Mouse (Mus musculus) heart, postnatal 14 days (tissue): ENCODE results near the gene Kif1a. TPM values are rescaled to one million over a fixed set of nuclear protein-coding genes. Genes with fewer than 3 reads are reported as not detected.

Experiments used
- DNase-seq, 2 experiments: peaks; one replicate each; pipeline ENCODE4 v3.0.0; 2021 to 2022
- intact Hi-C: fragments of 180-260 bp; cut with DNase I; formaldehyde crosslinking; loops from one replicate; pipeline ENCODE4 v1.15.1; 2025
- total RNA-seq, 2 experiments: library from RNA; stranded (reverse); gene quantifications; 2 replicates each; pipeline ENCODE4 v1.2.3; 2021

Gene Kif1a
- total RNA-seq, 2 experiments from 2014 or later: 1.7 to 2.6 TPM

- intact Hi-C loops: no loop called here
- no peak for DNase-seq
Observed at GRCm38 (mm10) chr1:93033989-93034388, 67.8 kb downstream of the Kif1a start.

- intact Hi-C loops: no loop called here
- DNase-seq: no peak
Observed at GRCm38 (mm10) chr1:93031199-93031598, 70.6 kb downstream of the Kif1a start.

GRCm38 (mm10) chr1:93030060-93030459 lies 71.7 kb downstream of the Kif1a start:
- intact Hi-C loops: no loop called here
- DNase-seq: no peak

GRCm38 (mm10) chr1:93029387-93029786 lies 72.4 kb downstream of the Kif1a start:
- no peak for DNase-seq
- intact Hi-C loops: no loop called here

- DNase-seq: no peak
- intact Hi-C loops: no loop called here
Observed at GRCm38 (mm10) chr1:93026600-93026999, 75.2 kb downstream of the Kif1a start.

- no peak for DNase-seq
- intact Hi-C loops: no loop called here
Observed at GRCm38 (mm10) chr1:93020602-93021001, 81.1 kb downstream of the Kif1a start.

- DNase-seq: no peak
- intact Hi-C loops: no loop called here
Observed at GRCm38 (mm10) chr1:93018716-93019115, 83.0 kb downstream of the Kif1a start.

GRCm38 (mm10) chr1:93015136-93015535 lies 86.6 kb downstream of the Kif1a start:
- no peak for DNase-seq
- intact Hi-C loops: no loop called here

- intact Hi-C loops: loop anchor here (5.0 kb wide), 1 partner anchor 68 kb away; no protein-coding TSS in a partner anchor
- DNase-seq: peak; percentile 81 to 87
Observed at GRCm38 (mm10) chr1:93014460-93014859, 87.3 kb downstream of the Kif1a start.

GRCm38 (mm10) chr1:93013367-93013766 lies 88.4 kb downstream of the Kif1a start:
- intact Hi-C loops: loop anchor here (5.0 kb wide), 1 partner anchor 69 kb away; no protein-coding TSS in a partner anchor
- DNase-seq: no peak

GRCm38 (mm10) chr1:93012103-93012585 lies 89.6 kb downstream of the Kif1a start:
- intact Hi-C loops: loop anchor here (5.0 kb wide), 1 partner anchor 70 kb away; no protein-coding TSS in a partner anchor
- DNase-seq: peak in 1 of 2 experiments; percentile 15

- intact Hi-C loops: loop anchor here (1.0 to 5.0 kb wide), 2 partner anchors 53 to 72 kb away; no protein-coding TSS in a partner anchor
- peak; percentile 18 to 41 for DNase-seq
Observed at GRCm38 (mm10) chr1:93010731-93011130, 91.0 kb downstream of the Kif1a start.

GRCm38 (mm10) chr1:93009196-93009595 lies 92.6 kb downstream of the Kif1a start:
- intact Hi-C loops: no loop called here
- peak; percentile 29 to 38 for DNase-seq

GRCm38 (mm10) chr1:93006061-93006460 lies 95.7 kb downstream of the Kif1a start, which contains the start of gene Aqp12:
Gene Aqp12 (plus strand): TSS chr1:93006334.
- intact Hi-C loops: no loop called here
- no peak for DNase-seq

- intact Hi-C loops: no loop called here
- no peak for DNase-seq
Observed at GRCm38 (mm10) chr1:92992880-92993279, 108.9 kb downstream of the Kif1a start.

GRCm38 (mm10) chr1:92992214-92992855 lies 109.4 kb downstream of the Kif1a start:
- DNase-seq: no peak
- intact Hi-C loops: no loop called here

GRCm38 (mm10) chr1:92989891-92990290 lies 111.9 kb downstream of the Kif1a start:
- DNase-seq: no peak
- intact Hi-C loops: no loop called here

GRCm38 (mm10) chr1:92988894-92989293 lies 112.9 kb downstream of the Kif1a start:
- intact Hi-C loops: no loop called here
- no peak for DNase-seq

- intact Hi-C loops: no loop called here
- DNase-seq: no peak
Observed at GRCm38 (mm10) chr1:92984999-92985398, 116.8 kb downstream of the Kif1a start.

- intact Hi-C loops: no loop called here
- no peak for DNase-seq
Observed at GRCm38 (mm10) chr1:92982931-92983605, 118.7 kb downstream of the Kif1a start.

- peak; percentile 62 to 67 for DNase-seq
- intact Hi-C loops: no loop called here
Observed at GRCm38 (mm10) chr1:92981056-92981845, 120.5 kb downstream of the Kif1a start.
